Mouse (Mus musculus) bone marrow, adult 2 months (tissue): Measurements from ENCODE around the gene Tnpo2.

Source experiments
- CTCF ChIP-seq: fragments of 200-500 bp; IDR thresholded peaks from 2 replicates; pipeline ENCODE4 v1.5.1; 2011; ENCODE audit warnings: low read length, control low read depth; ENCODE audit not compliant: control insufficient read depth, insufficient read depth
- POLR2A ChIP-seq: fragments of 200-500 bp; IDR thresholded peaks from 2 replicates; pipeline ENCODE4 v1.6.1; 2011; ENCODE audit warnings: low read depth, mild to moderate bottlenecking, control low read depth, low read length, borderline replicate concordance; ENCODE audit not compliant: control insufficient read depth

DNA sequence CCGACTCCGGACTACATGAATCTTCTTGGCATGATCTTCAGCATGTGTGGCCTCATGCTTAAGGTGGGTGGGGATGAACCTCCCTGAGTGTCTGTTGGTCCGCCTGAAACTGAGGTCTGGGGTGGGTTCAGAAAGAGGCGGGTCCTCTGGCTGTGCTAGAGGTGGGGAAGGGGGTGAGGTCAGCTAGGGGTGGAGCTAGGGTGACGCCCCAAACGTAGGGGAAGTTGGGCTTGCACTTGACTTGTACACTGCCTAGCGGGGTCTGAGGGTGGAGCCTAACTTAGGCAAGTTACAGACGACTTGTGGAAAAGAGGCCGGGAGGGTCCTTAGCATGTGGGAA, 44.5 kb downstream of the Tnpo2 start, which contains the start of gene Wdr83:
- TF ChIP-seq CTCF (no peak), POLR2A (no peak)
